Mouse (Mus musculus) small intestine, adult 10 weeks (tissue): Measurements from ENCODE around the gene Mgat5. TPM values are rescaled to one million over a fixed set of nuclear protein-coding genes. Genes with fewer than 3 reads are reported as not detected.

Experiments used
- polyA plus RNA-seq: library from polyadenylated mRNA; stranded (reverse); fragments of 350-450 nt; fragmentation: Illumina TruSeq; extraction: RNeasy Lipid Tissue Mini Kit (QIAGEN cat#74804); gene quantifications from one replicate; pipeline ENCODE4 v1.2.3, GENCODE M21; 2014; ENCODE audit warnings: low replicate concordance

The Mgat5 gene
- 15.4 TPM for polyA plus RNA-seq

GRCm38 (mm10) chr1:127204817-127205485 is at the start of gene Mgat5:
TSS of gene Mgat5 (plus strand) at chr1:127205015.

